Mouse (Mus musculus): ENCODE results near the gene Dcst2.

Dcst2 gene

DNA sequence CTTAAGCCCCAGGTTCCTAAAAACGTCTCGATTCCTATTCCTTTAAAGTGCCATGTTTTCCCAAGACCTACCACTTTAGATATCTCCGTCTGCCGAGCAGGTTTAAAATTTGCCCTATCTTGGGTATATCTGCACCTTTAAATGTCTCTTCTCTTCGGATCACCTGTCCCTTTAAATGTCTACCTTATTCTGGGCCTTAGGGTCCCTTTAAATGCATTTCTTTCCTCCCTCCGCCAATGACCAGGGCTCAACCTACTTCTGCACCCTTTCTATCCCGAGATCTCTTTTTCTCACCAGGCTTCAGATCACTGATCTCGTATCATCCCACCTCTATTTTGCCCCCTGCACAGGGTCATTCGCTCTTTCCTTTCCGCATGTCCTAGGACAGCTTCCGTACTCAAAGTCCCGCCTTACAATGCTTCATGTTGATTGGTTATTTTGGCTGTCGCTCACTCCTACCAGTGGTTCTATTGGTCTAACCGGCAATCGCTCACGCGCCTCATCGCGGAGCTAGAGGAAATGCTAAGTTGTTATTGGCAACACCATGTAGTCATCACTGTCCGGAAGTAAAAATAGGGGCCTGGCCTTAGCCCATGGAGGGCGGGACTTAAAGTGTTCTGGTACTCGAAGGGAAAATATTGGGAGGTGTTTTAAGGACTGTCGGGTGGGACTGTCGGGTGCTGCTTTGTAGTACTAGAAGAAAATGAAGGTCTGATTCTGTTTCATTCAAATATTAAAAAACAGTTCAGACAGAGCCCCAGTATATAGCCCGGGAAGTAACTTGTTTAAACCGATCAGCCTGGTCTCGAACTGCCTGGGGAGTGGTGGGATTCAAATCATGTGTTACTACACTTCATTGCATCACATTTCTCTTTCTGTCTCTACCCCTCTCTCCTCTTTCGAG lies 50.0 kb downstream of the Dcst2 start, which contains the start of gene Flad1:
Gene Flad1, minus strand, starts transcription at position 381 of the 904 bp plus-strand sequence.
- peak; percentile 100 for DNase-seq (ENCODE audit: low spot score in 2 of 2)

DNA sequence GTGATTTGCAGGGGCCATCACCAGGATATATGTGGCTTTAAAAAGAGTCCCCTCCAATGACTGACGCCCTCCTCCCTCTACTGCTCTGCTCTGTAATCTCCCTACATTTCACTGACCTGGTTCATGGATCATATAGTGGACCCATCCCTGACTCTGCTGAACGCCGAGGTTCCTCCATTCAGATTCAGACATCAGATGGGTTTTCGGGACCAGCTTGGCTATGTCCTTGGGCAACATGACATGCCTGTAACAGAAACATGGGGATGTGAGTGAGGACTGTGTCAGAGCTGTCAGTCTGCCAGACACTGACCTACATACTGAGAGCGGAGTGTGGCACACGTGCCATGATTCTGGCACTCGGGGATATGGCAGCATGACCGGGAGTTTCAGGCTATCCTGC lies 54.4 kb downstream of the Dcst2 start:
- DNase-seq (ENCODE audit: low spot score in 2 of 2): no peak

DNA sequence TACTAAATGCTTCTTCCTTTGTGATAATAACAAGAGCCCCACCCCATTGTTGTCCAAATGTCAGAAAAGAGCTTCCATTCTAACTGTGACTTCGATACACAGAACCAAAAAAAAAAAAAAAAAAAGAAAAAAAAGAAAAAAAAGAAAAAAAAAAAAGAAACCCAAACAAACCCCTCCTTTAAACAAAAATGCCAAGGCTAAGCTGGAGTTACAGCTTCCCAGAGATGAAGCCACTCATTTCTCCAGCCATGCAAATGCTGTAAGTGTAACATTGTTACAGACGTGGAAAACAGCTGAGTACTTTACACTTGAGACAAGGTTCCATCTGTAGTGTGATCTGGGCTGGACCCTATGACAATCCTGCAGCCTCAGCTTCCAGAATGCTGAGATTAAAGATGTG lies 55.4 kb downstream of the Dcst2 start:
- DNase-seq (ENCODE audit: low spot score in 2 of 2): no peak

DNA sequence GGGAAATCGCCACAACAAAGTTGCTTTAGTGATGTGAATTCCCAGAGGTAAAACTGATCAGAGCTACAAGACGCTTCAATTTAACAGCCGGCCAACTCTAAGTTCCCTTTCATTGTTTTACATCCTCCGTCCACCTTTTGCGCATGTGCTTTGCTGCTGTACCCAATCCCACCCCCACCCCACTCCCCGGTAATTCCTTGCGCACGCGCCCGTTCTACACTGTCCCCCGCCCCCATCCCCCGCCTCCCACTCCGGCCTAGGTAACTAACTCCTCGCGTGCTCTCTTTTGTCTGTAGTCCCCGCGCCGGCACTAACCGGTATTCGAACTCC lies 56.0 kb downstream of the Dcst2 start:
- no peak for DNase-seq (ENCODE audit: low spot score in 2 of 2)

DNA sequence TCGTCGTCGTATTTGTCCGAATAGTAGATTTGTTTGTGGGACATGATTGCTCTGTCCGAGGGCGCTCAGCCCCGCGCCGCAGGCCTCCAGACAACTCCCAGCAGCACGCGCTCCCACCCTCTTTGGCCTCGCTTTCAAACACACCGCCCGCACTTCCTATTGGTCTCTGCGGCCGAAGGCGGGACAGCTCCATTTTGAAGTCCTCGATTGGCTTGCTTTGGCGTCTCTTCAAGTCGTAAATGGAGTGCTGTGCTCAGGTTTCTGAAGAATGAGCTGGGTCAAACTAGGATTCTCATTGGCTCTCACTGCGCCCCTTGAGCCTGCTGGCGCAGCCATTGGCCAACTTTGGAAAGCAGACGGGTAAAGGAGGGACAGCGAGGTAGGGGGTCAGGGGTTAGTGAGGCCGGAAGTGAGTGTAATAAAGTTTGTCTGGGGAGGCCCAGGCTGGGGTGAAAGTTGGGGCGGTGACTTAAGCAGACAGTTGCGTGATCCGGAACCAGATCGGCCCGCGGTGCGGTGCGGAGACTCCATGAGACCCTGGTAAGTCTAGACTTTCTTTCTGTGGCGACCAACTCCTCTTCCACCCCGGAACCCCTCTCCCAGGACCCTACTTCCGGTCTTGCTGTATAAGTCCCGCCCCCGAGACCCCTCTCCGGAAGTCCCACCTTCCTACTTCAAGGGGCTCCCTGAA lies 56.5 kb downstream of the Dcst2 start, which contains the start of the genes Cks1b and Shc1:
Gene Cks1b, minus strand, starts transcription at position 214 of the 691 bp plus-strand sequence.
Gene Shc1, plus strand, starts transcription at position 274 of the 691 bp plus-strand sequence.
- DNase-seq (ENCODE audit: low spot score in 2 of 2): peak; percentile 97 to 99

DNA sequence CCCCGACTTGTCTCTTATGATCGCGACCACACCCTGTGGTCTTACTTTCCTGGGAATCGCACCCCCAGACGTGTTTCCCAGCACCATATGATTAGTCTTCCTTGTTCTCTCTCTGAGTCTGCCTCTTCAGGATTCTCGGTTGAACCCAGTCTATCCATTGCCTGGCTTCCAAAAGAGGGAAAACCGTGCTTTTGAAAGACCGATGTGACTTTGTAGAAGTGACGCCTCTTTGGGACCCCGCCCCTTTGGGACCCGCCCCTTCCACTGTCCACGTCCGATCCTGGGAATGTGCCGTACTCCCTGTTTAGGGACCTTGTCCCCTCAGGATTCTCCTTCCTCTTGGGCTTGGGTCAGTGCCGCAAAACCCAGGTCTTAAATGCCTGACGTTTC lies 57.1 kb downstream of the Dcst2 start:
- DNase-seq (ENCODE audit: low spot score in 2 of 2): peak in 1 of 2 experiments; percentile 60

DNA sequence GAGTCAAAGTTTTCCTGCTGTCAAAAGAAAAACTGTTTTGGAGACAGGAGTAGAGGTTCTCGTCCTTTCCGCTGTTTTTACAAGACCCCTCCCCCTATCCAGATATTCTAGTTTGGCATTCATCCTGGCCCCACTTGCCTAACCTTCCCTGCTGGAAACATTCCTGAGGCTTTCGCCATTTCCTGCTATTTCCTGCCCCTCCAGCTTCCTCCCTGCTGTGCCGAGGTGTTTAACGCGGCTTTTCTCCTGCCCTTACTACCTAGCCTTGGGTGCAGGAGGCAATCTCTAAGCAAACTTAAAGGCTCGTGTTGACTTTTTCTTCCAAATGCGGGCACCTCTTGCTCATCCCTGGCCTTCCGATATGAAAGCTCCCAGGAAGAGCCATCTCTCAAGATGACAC lies 57.8 kb downstream of the Dcst2 start:
- DNase-seq (ENCODE audit: low spot score in 2 of 2): no peak

DNA sequence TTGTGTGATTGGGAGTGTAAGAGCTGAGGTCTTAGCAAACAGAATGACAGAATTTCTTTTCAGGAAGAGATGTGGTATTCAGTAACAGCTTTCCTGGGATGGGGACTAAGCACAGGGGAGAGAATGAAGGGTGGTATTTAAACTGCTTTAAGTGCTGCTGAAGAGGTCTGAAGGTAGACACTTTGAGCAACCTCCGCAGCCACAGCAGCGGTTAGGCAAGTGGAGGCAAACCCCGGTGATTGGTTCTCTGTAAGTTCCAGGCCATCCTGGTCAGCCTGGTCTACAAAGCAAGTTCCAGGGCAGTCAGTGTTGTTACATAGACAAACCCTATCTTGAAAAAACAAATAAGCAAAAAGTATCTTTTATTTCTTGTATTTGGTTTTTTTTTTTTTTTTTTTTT lies 58.2 kb downstream of the Dcst2 start:
- no peak for DNase-seq (ENCODE audit: low spot score in 2 of 2)

DNA sequence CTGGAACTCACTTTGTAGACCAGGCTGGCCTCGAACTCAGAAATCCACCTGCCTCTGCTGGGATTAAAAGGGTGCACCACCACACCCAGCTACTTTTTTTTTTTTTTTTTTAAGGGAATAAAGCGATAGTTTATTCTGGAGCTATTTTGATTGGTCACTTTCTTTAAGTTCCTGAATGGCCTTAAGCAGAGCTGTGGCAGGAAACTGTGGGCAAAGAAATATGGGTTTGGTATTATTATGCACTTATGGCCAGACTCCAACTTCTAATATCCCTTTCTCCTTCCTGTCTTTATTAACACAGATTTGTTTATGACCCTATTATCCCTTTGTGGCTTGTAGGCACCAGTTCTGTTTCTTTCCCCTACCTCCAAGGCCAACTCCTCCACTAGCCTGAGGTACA lies 58.6 kb downstream of the Dcst2 start:
- no peak for DNase-seq (ENCODE audit: low spot score in 2 of 2)

DNA sequence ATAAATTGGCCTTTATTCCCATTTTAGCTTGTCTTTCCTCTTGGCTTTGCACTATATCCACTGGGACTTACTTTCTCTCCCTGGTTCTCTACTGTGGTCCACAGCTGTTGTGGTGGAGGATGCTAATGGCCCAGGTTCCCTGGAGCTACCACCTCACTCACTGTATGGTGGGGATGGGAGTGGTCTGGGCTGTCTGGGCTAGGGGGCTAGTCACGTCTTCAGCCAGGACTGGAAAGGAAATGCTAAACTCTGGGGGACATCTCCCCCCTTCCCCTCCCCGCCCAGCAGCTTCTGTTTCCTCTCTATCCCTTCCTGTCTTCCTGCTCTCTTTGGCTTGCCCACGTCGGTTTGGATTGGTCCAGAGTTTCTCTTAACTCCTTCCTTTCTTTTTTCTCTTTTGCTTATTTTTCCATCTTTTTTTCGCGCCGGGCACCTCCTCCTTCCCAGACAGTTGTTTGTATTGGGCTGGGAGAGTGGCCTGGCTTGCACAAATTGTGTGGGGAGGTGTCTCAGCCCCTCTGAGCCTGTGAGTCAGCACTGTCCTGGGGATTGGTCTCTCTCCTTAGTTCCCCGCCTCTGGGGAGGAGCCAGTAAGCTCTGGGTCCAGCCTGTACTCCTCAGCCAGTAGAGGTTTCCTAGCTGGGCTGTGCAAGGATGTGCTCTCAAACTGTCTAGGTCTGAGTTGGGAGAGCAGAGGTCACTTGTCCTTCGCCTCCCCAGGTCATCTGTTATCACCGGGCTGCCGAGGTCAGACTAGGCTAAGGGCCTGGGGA lies 59.4 kb downstream of the Dcst2 start:
- peak; percentile 82 to 84 for DNase-seq (ENCODE audit: low spot score in 2 of 2)

DNA sequence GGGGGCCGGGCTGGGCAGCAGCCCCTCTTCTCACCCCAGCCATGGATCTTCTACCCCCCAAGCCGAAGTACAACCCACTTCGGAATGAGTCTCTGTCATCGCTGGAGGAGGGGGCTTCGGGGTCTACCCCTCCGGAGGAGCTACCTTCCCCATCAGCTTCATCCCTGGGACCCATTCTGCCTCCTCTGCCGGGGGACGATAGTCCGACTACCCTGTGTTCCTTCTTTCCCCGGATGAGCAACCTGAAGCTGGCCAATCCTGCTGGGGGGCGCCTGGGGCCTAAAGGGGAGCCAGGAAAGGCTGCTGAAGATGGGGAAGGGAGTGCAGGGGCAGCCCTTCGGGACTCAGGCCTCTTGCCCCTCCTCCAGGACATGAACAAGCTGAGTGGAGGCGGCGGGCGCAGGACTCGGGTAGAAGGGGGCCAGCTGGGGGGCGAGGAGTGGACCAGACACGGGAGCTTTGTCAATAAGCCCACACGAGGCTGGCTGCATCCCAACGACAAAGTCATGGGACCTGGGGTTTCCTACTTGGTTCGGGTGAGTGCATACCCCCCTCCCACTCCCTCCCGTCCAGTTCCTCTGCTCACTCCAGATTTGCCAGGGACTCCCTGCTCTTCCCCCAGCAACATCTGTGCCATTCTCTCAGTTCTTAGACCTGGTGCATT lies 60.2 kb downstream of the Dcst2 start:
- DNase-seq (ENCODE audit: low spot score in 2 of 2): no peak

DNA sequence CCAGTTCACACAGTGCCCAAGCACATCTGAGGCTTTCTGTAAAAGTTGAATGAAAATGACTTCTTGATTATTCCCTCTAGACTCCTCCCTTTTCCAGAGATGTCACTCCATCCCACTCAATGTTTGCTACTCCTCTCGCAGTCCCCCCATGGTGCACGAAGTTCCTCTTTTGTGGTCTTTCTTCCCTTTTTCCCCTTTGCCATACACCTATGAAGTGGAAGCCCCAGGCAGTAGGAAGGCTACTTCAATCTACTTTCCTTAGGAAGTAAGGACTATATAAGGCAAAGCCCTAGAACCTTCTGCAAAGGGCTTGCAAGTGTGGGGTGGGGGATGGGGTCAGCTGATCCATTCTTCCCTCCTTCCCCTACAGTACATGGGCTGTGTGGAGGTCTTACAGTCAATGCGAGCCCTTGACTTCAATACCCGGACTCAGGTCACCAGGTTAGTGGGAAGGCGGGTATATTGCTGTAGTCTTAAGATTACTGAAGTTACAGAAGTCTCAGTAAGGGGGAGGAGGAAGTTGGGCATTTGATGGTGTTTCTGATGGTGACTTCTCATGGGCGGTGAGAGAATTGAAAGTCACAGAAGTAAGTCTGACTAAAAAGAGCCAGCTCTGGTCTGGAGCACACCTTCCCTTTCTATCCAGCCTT lies 60.9 kb downstream of the Dcst2 start:
- DNase-seq (ENCODE audit: low spot score in 2 of 2): no peak

DNA sequence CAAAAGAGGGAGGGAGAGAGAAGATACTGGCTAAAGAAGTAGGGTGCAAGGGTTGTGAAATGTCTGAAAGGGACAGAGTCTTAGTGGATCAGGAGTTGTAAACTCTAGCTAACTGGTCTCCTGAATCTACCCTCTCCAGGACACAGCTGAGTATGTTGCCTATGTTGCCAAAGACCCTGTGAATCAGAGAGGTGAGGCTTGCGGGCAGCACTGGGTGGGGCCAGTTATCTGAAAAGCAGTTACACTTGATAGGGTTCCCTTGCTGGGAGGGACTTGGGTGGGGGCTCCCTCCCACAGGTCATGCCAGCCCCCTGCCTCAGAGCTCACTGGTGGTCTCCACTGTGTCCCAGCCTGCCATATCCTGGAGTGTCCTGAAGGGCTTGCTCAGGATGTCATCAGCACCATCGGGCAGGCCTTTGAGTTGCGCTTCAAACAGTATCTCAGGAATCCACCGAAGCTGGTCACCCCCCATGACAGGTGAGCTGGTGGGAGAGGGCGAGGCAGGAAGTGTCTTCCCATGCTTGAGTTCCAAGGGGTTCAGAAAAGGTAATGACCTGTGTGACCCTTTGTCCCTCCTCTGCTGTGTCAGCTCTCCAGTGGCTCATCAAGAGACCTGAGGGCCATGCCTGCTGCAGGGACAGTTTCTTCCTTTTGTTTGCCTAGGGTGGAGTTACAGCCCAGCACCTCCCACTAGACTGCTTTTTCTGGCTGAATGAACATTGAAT lies 62.8 kb downstream of the Dcst2 start:
- no peak for DNase-seq (ENCODE audit: low spot score in 2 of 2)

DNA sequence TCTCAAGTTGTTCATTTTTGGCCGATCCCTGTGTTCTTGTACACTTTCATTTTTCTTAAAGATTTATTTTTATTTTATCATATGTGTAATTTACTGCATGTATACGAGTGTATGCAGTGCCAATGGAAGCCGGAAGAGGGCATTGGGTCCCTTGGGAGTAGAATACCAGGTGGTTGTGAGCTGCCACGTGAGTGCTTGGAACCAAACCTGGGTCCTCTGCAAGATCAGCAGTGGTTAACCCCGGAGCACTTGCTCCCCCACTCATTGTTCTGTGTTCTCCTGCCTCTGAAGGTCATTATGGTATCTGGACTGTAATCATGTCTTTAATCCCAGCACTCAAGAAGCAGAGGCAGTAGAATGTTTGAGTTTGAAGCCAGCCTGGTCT lies 63.4 kb downstream of the Dcst2 start:
- no peak for DNase-seq (ENCODE audit: low spot score in 2 of 2)

DNA sequence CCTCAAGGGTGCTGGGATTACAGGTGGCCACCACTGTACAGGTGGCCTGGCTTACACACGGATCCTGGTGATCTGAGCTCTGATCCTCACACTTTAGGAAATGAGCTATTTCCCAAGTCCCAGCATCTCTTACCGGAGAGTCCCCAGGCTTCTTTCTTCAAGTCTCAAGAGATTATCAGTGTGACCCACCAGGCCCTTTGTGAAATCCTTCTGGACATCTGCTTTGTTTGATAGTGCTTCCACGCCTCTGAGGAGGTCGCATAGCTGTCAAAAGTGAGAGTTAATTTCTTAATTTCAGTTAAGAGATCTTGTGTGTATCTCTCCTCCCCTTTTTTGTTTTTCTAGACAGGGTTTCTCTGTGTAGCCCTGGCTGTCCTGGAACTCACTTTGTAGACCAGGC lies 64.1 kb downstream of the Dcst2 start:
- DNase-seq (ENCODE audit: low spot score in 2 of 2): no peak
